Mouse (Mus musculus) small intestine, adult 10 weeks (tissue): ENCODE data around the gene Lrch4. TPM values are rescaled to one million over a fixed set of nuclear protein-coding genes. Genes with fewer than 3 reads are reported as not detected.

Experiments used
- polyA plus RNA-seq: library from polyadenylated mRNA; stranded (reverse); fragments of 350-450 nt; fragmentation: Illumina TruSeq; extraction: RNeasy Lipid Tissue Mini Kit (QIAGEN cat#74804); gene quantifications from one replicate; pipeline ENCODE4 v1.2.3, GENCODE M21; 2014; ENCODE audit warnings: low replicate concordance

Gene Lrch4
- 0.30 TPM for polyA plus RNA-seq

GRCm38 (mm10) chr5:137628498-137629305 lies at the start of gene Lrch4, which contains the start of the genes Fbxo24 and Gm20605:
Gene Lrch4, plus strand, starts transcription at chr5:137629121.
Gene Fbxo24, minus strand, starts transcription at chr5:137629002.
Gene Gm20605, plus strand, starts transcription at chr5:137629175.

GRCm38 (mm10) chr5:137600619-137601364 lies 28.1 kb upstream of the Lrch4 start, which contains the start of gene Mospd3:
Gene Mospd3, minus strand, starts transcription at chr5:137601058.

GRCm38 (mm10) chr5:137613550-137613949 lies 15.4 kb upstream of the Lrch4 start, which contains the start of gene Pcolce:
Gene Pcolce, minus strand, starts transcription at chr5:137613784.

GRCm38 (mm10) chr5:137641054-137641453 lies 12.1 kb downstream of the Lrch4 start, which contains the start of gene Sap25:
Gene Sap25, plus strand, starts transcription at chr5:137641334.

GRCm38 (mm10) chr5:137645652-137646091 lies 16.8 kb downstream of the Lrch4 start, which contains the start of gene Irs3:
Gene Irs3, minus strand, starts transcription at chr5:137645714.

GRCm38 (mm10) chr5:137684294-137685123 lies 55.6 kb downstream of the Lrch4 start, which contains the start of gene Agfg2:
Gene Agfg2, minus strand, starts transcription at chr5:137684726.

Other genes starting within 250 kb of the Lrch4 start
- gene Zan, start 152.1 kb upstream of the Lrch4 start, polyA plus RNA-seq = 0.19 TPM
- not detected for gene Pop7, start 126.6 kb upstream of the Lrch4 start, polyA plus RNA-seq
- gene Gigyf1, start 110.6 kb upstream of the Lrch4 start, polyA plus RNA-seq = 0.97 TPM
- gene Epo, start 95.9 kb upstream of the Lrch4 start, polyA plus RNA-seq = not detected
- gene Gnb2, start 95.6 kb upstream of the Lrch4 start, polyA plus RNA-seq = 1.5 TPM
- gene Actl6b, start 75.6 kb upstream of the Lrch4 start, polyA plus RNA-seq = not detected
- gene Tfr2, start 59.3 kb upstream of the Lrch4 start, polyA plus RNA-seq = not detected
- not detected for gene Mospd3, start 28.1 kb upstream of the Lrch4 start, polyA plus RNA-seq
- gene Pcolce, start 15.3 kb upstream of the Lrch4 start, polyA plus RNA-seq = 1.5 TPM
- not detected for gene Fbxo24, start 119 bp upstream of the Lrch4 start, polyA plus RNA-seq
- gene Gm20605, start 54 bp downstream of the Lrch4 start, polyA plus RNA-seq = not detected
- gene Sap25, start 12.2 kb downstream of the Lrch4 start, polyA plus RNA-seq = not detected
- not detected for gene Irs3, start 16.6 kb downstream of the Lrch4 start, polyA plus RNA-seq
- 2.0 TPM for gene Agfg2, start 55.6 kb downstream of the Lrch4 start, polyA plus RNA-seq
- gene Nyap1, start 112.5 kb downstream of the Lrch4 start, polyA plus RNA-seq = 0.22 TPM
- 1.5 TPM for gene Tsc22d4, start 116.6 kb downstream of the Lrch4 start, polyA plus RNA-seq
- not detected for gene Ppp1r35, start 149.7 kb downstream of the Lrch4 start, polyA plus RNA-seq
- gene Mepce, start 158.5 kb downstream of the Lrch4 start, polyA plus RNA-seq = 6.3 TPM
- gene Zcwpw1, start 158.7 kb downstream of the Lrch4 start, polyA plus RNA-seq = 2.7 TPM
- gene Pilra, start 207.2 kb downstream of the Lrch4 start, polyA plus RNA-seq = 4.7 TPM
- gene Pilrb1, start 229.0 kb downstream of the Lrch4 start, polyA plus RNA-seq = 8.6 TPM
- gene Pilrb2, start 242.7 kb downstream of the Lrch4 start, polyA plus RNA-seq = 6.1 TPM